18 mouse cellular contexts compared by ENCODE assay signal in genomic region chr7:89401936-89402335, GRCm38 (mm10). TPM values are rescaled to one million over a fixed set of nuclear protein-coding genes. Genes with fewer than 3 reads are reported as not detected.
DNase-seq lines count a peak whose midpoint lies in the region; ATAC-seq lines count a peak whose summit lies in the region.
"Had no signal": no experiment of that assay in that cellular context is flagged by ENCODE, and none has a peak within 500 bp of the region (broad histone marks: within the 10 kb centered on the region; RNA-seq: fewer than 3 reads in every experiment).

No protein-coding gene starts in this region.

- no peak for ATAC-seq in limb, embryonic 13.5 days (ENCODE audit: low FRiP score, low read depth)
- no peak for ATAC-seq in hindbrain, embryonic 11.5 days (ENCODE audit: low FRiP score)
- ATAC-seq: forebrain, embryonic 13.5 days had no signal

- H3K4me3 ChIP-seq in limb, embryonic 13.5 days: no peak overlapping the region
- no peak overlapping the region for H3K4me3 ChIP-seq in limb, embryonic 10.5 days
- no peak overlapping the region for H3K4me3 ChIP-seq in hindbrain, embryonic 11.5 days (ENCODE audit: low read depth, low read length)
- H3K4me3 ChIP-seq: erythroblast, embryonic 14.5 days; hindbrain, embryonic 12.5 days; liver, embryonic 15.5 days had no signal

- no peak for DNase-seq in limb, embryonic 10.5 days (ENCODE audit: low spot score)
- DNase-seq in kidney, adult 11 months: peak; percentile 80
- peak; percentile 87 for DNase-seq in kidney, adult 9 months
- DNase-seq in kidney, postnatal 25 days: peak; percentile 57 to 83
- DNase-seq in hindbrain, embryonic 11.5 days (ENCODE audit: low spot score): no peak
- no peak for DNase-seq in layer of hippocampus, adult 9-10 months (ENCODE audit: low spot score)
- DNase-seq in cerebellum, adult 11 months: no peak
- DNase-seq: B cell, adult 2 months; gastrocnemius, postnatal 14 days; lung, postnatal 10 days; right cerebral cortex, postnatal 25 days; thymus, postnatal 25 days had no signal

- peak overlapping the region; percentile 91; the same call in 1 of the 2 replicates for H3K4me2 ChIP-seq in limb, embryonic 13.5 days (replicated peaks)
- H3K4me2 ChIP-seq in hindbrain, embryonic 11.5 days (replicated peaks; ENCODE audit: low read depth, low read length): no peak overlapping the region

- peaks cover 30% of the 10 kb centered on the region for H3K4me1 ChIP-seq in limb, embryonic 13.5 days
- peaks cover 32% of the 10 kb centered on the region for H3K4me1 ChIP-seq in limb, embryonic 10.5 days
- peaks cover 3% of the 10 kb centered on the region; the same call in 1 of the 2 replicates for H3K4me1 ChIP-seq in hindbrain, embryonic 11.5 days (replicated peaks; ENCODE audit: control insufficient read depth, insufficient read depth, low read length)

- H3K27ac ChIP-seq in limb, embryonic 13.5 days: no peak overlapping the region
- H3K27ac ChIP-seq in limb, embryonic 10.5 days: no peak overlapping the region
- no peak overlapping the region for H3K27ac ChIP-seq in hindbrain, embryonic 11.5 days (ENCODE audit: low read depth, low read length)
- H3K27ac ChIP-seq: embryonic facial prominence, embryonic 12.5 days; hindbrain, embryonic 12.5 days; liver, embryonic 15.5 days had no signal

- no peaks in the 10 kb centered on the region for H3K9me3 ChIP-seq in limb, embryonic 13.5 days
- H3K9me3 ChIP-seq in limb, embryonic 10.5 days (replicated peaks): no peaks in the 10 kb centered on the region
- H3K9me3 ChIP-seq in hindbrain, embryonic 11.5 days (ENCODE audit: control insufficient read depth, low read length): no peaks in the 10 kb centered on the region
- H3K9me3 ChIP-seq: embryonic facial prominence, embryonic 12.5 days; forebrain, embryonic 13.5 days; hindbrain, embryonic 12.5 days; liver, embryonic 15.5 days had no signal

- H3K9ac ChIP-seq in limb, embryonic 13.5 days: no peak overlapping the region
- no peak overlapping the region for H3K9ac ChIP-seq in hindbrain, embryonic 11.5 days (ENCODE audit: low read depth, low read length)
- H3K9ac ChIP-seq: embryonic facial prominence, embryonic 12.5 days; forebrain, embryonic 13.5 days; hindbrain, embryonic 12.5 days; liver, embryonic 15.5 days had no signal

- 0 out of 2 replicates have a peak, but pooled peaks cover 3% of the 10 kb centered on the region for H3K27me3 ChIP-seq in limb, embryonic 13.5 days
- peaks cover 13% of the 10 kb centered on the region for H3K27me3 ChIP-seq in limb, embryonic 10.5 days (ENCODE audit: low read depth, poor library complexity, severe bottlenecking)
- peaks cover 5% of the 10 kb centered on the region for H3K27me3 ChIP-seq in hindbrain, embryonic 11.5 days (ENCODE audit: control insufficient read depth, insufficient read depth, low read length)
- H3K27me3 ChIP-seq: embryonic facial prominence, embryonic 12.5 days had no signal

- 71% methylated on average over 3 of the region's 3 CpGs for WGBS in limb, embryonic 13.5 days
- 90% methylated on average over 3 of the region's 3 CpGs for WGBS in limb, embryonic 10.5 days
- 83% methylated on average over 3 of the region's 3 CpGs for WGBS in hindbrain, embryonic 11.5 days

- peaks cover under 1% of the 10 kb centered on the region; the same call in 1 of the 2 replicates for H3K36me3 ChIP-seq in limb, embryonic 13.5 days
- H3K36me3 ChIP-seq in limb, embryonic 10.5 days: peaks cover 1% of the 10 kb centered on the region; the same call in 1 of the 2 replicates
- H3K36me3 ChIP-seq in hindbrain, embryonic 11.5 days (ENCODE audit: control insufficient read depth, insufficient read depth, low read length): no peaks in the 10 kb centered on the region
- H3K36me3 ChIP-seq: embryonic facial prominence, embryonic 12.5 days; hindbrain, embryonic 12.5 days had no signal

RNA-seq across cellular contexts. Expression of gene Tmem135, which starts 2.1 kb away (rescaled TPM):
- polyA plus RNA-seq in limb, embryonic 13.5 days (2015; fragmentation: Nextera tagmentation; extraction: Ambion mirVana): 21.2 and 22.9 TPM in 2 replicates
- polyA plus RNA-seq in limb, embryonic 10.5 days (2016; fragmentation: Nextera tagmentation; extraction: Ambion mirVana): 14.5 and 16.1 TPM in 2 replicates
- polyA plus RNA-seq in hindbrain, embryonic 11.5 days (2014; fragmentation: Nextera tagmentation; extraction: Ambion mirVana): 14.6 and 15.2 TPM in 2 replicates

RNA-seq across cellular contexts. Expression of gene Fzd4, which starts 2.2 kb away (rescaled TPM):
- 15.1 and 16.5 TPM in 2 replicates for polyA plus RNA-seq in limb, embryonic 13.5 days (2015; fragmentation: Nextera tagmentation; extraction: Ambion mirVana)
- 3.9 and 6.4 TPM in 2 replicates for polyA plus RNA-seq in limb, embryonic 10.5 days (2016; fragmentation: Nextera tagmentation; extraction: Ambion mirVana)
- 3.8 and 4.0 TPM in 2 replicates for polyA plus RNA-seq in hindbrain, embryonic 11.5 days (2014; fragmentation: Nextera tagmentation; extraction: Ambion mirVana)
- polyA plus RNA-seq: erythroblast, embryonic 14.5 days had no signal

Comparison
In these comparisons a context has a peak if more than half of its experiments do, and no peak if none do; other contexts are left out.
1. DNase-seq: peak in kidney, adult 11 months (single experiment), kidney, adult 9 months (single experiment) and kidney, postnatal 25 days (2 of 2); none in limb, embryonic 10.5 days (single experiment), hindbrain, embryonic 11.5 days (single experiment), layer of hippocampus, adult 9-10 months (single experiment) and cerebellum, adult 11 months (single experiment).